Mouse (Mus musculus) layer of hippocampus, adult 8-10 months (tissue): Measurements from ENCODE around the gene Hepacam2. TPM values are rescaled to one million over a fixed set of nuclear protein-coding genes. Genes with fewer than 3 reads are reported as not detected.
A peak's percentile ranks its signal among the peaks of the same experiment; 100 is the strongest.
"Not testable (repeated sequence)": the region's sequence is repeated elsewhere in the genome, so short reads cannot be mapped to it uniquely, and the experiment has no call there.

Source experiments
- DNase-seq, 2 experiments: peaks; one replicate each; pipeline ENCODE4 v3.0.0; 2022; ENCODE audit warnings: low spot score in 2 of 2
- total RNA-seq, 4 experiments: library from RNA; stranded (reverse); gene quantifications; 2 replicates each; pipeline ENCODE4 v1.2.4; 2022

Hepacam2 gene
- total RNA-seq, 4 experiments from 2014 or later = 0.19 to 0.73 (median 0.36) TPM

- no peak for DNase-seq
Observed at GRCm38 (mm10) chr6:3463594-3463993, 34.5 kb downstream of the Hepacam2 start.

- DNase-seq = no peak
Observed at GRCm38 (mm10) chr6:3463026-3463425, 35.1 kb downstream of the Hepacam2 start.

- DNase-seq = no peak
Observed at GRCm38 (mm10) chr6:3455944-3456536, 42.1 kb downstream of the Hepacam2 start.

DNA sequence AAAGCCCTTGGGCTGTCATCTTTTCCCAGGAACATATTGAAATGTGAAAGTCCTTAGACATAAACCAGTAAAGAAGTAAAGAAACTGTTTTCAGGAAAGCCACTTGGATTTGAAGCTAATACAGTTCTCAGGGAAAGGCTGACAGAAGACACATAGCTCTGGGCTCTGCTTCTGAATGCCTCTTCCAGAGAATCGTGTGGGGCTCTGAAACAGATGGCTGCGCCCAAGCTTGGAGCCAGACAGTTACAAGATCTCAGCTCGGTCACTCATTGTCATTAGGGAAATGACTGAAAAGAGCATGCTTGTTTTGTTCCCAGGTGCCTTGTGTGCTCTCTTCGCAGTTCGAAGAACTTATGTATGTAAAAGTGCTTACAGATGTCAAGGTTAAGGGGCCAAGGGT lies 43.7 kb downstream of the Hepacam2 start:
- no peak for DNase-seq

GRCm38 (mm10) chr6:3447404-3447803 lies 50.7 kb downstream of the Hepacam2 start:
- DNase-seq = peak; percentile 30 to 71

- DNase-seq = no peak
Observed at GRCm38 (mm10) chr6:3443905-3444304, 54.2 kb downstream of the Hepacam2 start.

DNA sequence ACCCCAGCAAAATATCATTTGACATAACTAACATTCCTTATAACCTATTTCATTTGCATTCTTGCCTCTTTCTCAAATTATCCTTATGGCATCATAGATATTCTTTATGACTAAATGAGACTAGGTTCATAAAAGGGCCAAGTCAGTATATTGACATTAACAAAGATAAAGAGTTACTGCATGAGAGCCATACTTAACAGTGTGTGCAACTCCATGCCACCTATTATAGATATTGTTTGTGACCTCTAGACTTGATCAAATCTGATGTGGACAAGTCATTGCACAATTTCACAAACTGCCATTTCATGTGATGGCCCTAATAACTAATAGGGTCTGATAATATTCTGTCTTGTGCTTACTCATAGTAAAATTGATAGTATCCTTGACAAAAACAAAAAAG lies 62.0 kb downstream of the Hepacam2 start:
- DNase-seq = no peak

GRCm38 (mm10) chr6:3430976-3431375 lies 67.1 kb downstream of the Hepacam2 start:
- DNase-seq = not testable (repeated sequence)

DNA sequence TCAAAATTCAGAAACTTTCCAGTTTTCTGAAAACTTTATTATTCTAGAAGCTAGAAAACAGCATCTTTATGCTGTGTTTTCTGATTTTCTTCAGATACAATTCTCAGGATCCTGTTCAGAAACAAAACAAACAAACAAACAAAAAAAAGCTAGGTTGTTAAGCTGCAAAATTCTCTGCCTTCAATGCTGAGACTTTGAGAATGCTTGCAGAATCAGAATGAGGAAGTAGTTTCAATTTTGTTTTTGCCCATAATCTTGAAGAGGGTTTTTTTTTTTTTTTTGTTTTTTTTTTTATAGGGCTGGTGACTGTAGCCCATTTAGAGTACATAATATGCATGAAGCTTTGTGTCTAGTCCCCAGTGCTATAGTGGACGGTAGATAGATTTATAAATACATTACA lies 71.1 kb downstream of the Hepacam2 start:
- DNase-seq = no peak

- DNase-seq = not testable (repeated sequence)
Observed at GRCm38 (mm10) chr6:3425333-3425732, 72.8 kb downstream of the Hepacam2 start.

GRCm38 (mm10) chr6:3424613-3425277 lies 73.4 kb downstream of the Hepacam2 start:
- DNase-seq = not testable (repeated sequence)

Other genes starting within 250 kb of the Hepacam2 start
- gene Samd9l, start 98.7 kb downstream of the Hepacam2 start, total RNA-seq = 1 to 10 TPM; 2.7 to 3.8 (median 3.2) TPM
- 10 to 100 TPM; 51.0 to 57.7 (median 54.3) TPM for gene Vps50, start 84 bp upstream of the Hepacam2 start, total RNA-seq